Mouse (Mus musculus): Measurements from ENCODE around the gene Cxcl15. TPM values are rescaled to one million over a fixed set of nuclear protein-coding genes. Genes with fewer than 3 reads are reported as not detected.
"Not testable (repeated sequence)": the region's sequence is repeated elsewhere in the genome, so short reads cannot be mapped to it uniquely, and the experiment has no call there.

Gene Cxcl15
- polyA plus RNA-seq, 1 experiment: not detected

DNA sequence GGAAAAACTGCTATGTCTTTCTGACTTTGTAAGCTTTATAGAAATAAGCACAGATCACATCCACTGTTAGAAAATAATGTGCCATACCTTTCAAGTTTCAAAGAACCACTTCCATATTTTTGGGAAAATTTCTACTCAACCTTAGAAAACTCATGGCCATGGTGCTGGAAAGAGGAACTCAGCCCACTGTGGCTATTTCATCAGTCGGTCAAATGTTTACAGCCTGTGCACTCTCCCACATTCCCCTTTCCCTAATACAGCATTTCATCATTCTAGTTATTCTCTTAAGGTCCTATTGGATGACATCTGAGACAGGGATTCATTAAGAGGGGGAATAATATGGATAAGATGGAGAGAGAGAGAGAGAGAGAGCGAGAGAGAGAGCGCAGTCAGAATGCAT, 10.6 kb upstream of the Cxcl15 start:
- Histone ChIP-seq H3ac (ENCODE audit: control insufficient read depth, insufficient read length, low read depth) (no peak overlapping the region), H3K4me3 (ENCODE audit: insufficient read depth, poor library complexity, severe bottlenecking) (no peak overlapping the region), H3K27me3 (ENCODE audit: control insufficient read depth, insufficient read depth, insufficient read length) (no peaks in the 10 kb centered on the region), H3K36me3 (ENCODE audit: control insufficient read depth, insufficient read depth) (no peaks in the 10 kb centered on the region), H3K79me3 (ENCODE audit: low read depth) (no peaks in the 10 kb centered on the region), H3K79me2 (ENCODE audit: control insufficient read depth, insufficient read depth) (no peaks in the 10 kb centered on the region)
- TF ChIP-seq MAX (IDR thresholded peaks at IDR 0.05) (no peak), USF1 (IDR thresholded peaks at IDR 0.05; ENCODE audit: low read depth) (no peak), CEBPB (IDR thresholded peaks at IDR 0.05; ENCODE audit: low read depth) (no peak), CTCF (IDR thresholded peaks at IDR 0.05; ENCODE audit: control insufficient read depth, insufficient read depth, insufficient read length) (no peak), MYOD1 (IDR thresholded peaks at IDR 0.05; ENCODE audit: control insufficient read depth, insufficient read length, low read depth) (no peak), MYOG (IDR thresholded peaks at IDR 0.05; ENCODE audit: control insufficient read depth, extremely low read depth, insufficient read length) (no peak), FOSL1 (IDR thresholded peaks at IDR 0.05; ENCODE audit: insufficient read depth, low read length, poor library complexity, severe bottlenecking) (no peak)

DNA sequence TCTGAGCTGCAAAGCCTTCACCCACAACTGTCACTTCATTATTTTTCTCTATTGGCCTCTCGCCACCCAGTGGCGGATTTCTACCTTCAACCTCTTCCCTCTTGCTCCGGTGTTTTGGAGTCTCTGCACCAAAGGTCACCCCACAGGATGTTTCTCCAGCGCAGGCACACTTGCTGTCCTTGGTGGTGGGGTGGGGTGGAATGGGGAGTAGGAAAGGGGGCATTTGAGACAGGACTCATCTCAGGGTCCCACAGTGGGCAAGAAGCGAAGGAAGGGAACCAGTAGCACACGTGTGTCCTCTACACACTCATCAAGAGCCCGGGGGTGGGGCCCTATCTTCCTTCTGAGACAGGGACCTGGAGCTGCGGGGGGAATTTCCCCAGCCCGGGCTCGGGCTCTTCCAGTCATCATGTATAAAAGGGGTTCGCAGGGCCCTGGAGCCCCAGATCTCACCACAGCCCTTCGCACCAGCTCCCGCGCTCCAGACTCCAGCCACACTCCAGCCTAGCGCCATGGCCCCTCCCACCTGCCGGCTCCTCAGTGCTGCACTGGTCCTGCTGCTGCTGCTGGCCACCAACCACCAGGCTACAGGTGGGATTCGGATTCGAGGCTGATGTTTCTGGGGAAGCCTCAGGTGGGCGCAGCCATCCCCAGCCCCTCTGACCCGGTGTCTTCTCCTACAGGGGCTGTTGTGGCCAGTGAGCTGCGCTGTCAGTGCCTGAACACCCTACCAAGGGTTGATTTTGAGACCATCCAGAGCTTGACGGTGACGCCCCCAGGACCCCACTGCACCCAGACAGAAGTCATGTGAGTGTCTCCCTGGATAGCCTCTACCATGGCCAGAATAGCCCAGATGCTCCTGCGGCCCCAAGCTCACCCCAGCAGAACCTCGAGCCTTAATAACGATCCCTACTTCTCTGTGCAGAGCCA, 8.4 kb upstream of the Cxcl15 start, which contains the start of gene Cxcl3:
Cxcl3 (plus strand) TSS at position 445 of the 930 bp plus-strand sequence.
- H3K4me3 ChIP-seq (ENCODE audit: insufficient read depth, poor library complexity, severe bottlenecking): no peak within 1 kb of the TSS
- TF ChIP-seq CTCF (IDR thresholded peaks at IDR 0.05; ENCODE audit: control insufficient read depth, insufficient read depth, insufficient read length) (no peak), FOSL1 (IDR thresholded peaks at IDR 0.05; ENCODE audit: insufficient read depth, low read length, poor library complexity, severe bottlenecking) (no peak), MYOD1 (IDR thresholded peaks at IDR 0.05; ENCODE audit: control insufficient read depth, insufficient read length, low read depth) (no peak), MYOG (IDR thresholded peaks at IDR 0.05; ENCODE audit: control insufficient read depth, extremely low read depth, insufficient read length) (no peak), CEBPB (IDR thresholded peaks at IDR 0.05; ENCODE audit: low read depth) (no peak), MAX (IDR thresholded peaks at IDR 0.05) (no peak), USF1 (IDR thresholded peaks at IDR 0.05; ENCODE audit: low read depth) (no peak)

DNA sequence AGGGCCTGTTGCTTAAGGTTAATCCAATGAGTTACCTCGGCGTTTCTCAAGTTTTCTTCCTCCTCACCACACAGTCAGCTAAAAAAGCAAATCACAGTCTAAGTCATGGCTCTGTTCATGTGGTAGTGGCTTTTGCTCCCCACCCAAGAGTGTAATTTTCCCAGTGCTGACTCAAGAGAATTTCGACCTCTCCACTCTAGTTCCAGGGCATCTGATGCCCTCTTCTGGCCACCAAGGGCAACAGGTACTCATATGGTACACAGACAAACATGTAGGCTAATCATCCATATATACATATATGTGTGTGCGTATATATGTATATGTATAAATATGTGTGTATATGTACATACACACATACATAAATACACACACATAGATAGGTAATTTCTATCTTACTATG, 6.2 kb upstream of the Cxcl15 start:
- H3K79me3 ChIP-seq (ENCODE audit: low read depth): no peaks in the 10 kb centered on the region
- H3K36me3 ChIP-seq (ENCODE audit: control insufficient read depth, insufficient read depth): no peaks in the 10 kb centered on the region
- no peaks in the 10 kb centered on the region for H3K79me2 ChIP-seq (ENCODE audit: control insufficient read depth, insufficient read depth)
- no peaks in the 10 kb centered on the region for H3K27me3 ChIP-seq (ENCODE audit: control insufficient read depth, insufficient read depth, insufficient read length)
- no peak overlapping the region for H3K4me3 ChIP-seq (ENCODE audit: insufficient read depth, poor library complexity, severe bottlenecking)
- no peak overlapping the region for H3ac ChIP-seq (ENCODE audit: control insufficient read depth, insufficient read length, low read depth)
- TF ChIP-seq FOSL1 (IDR thresholded peaks at IDR 0.05; ENCODE audit: insufficient read depth, low read length, poor library complexity, severe bottlenecking) (no peak), CEBPB (IDR thresholded peaks at IDR 0.05; ENCODE audit: low read depth) (no peak), MAX (IDR thresholded peaks at IDR 0.05) (no peak), MYOD1 (IDR thresholded peaks at IDR 0.05; ENCODE audit: control insufficient read depth, insufficient read length, low read depth) (no peak), CTCF (IDR thresholded peaks at IDR 0.05; ENCODE audit: control insufficient read depth, insufficient read depth, insufficient read length) (no peak), USF1 (IDR thresholded peaks at IDR 0.05; ENCODE audit: low read depth) (no peak), MYOG (IDR thresholded peaks at IDR 0.05; ENCODE audit: control insufficient read depth, extremely low read depth, insufficient read length) (no peak)

More for the DNA sequence above, 8.4 kb upstream of the Cxcl15 start, which contains the start of gene Cxcl3:
- no peaks in the 10 kb centered on the region for H3K36me3 ChIP-seq (ENCODE audit: control insufficient read depth, insufficient read depth)
- H3K79me3 ChIP-seq (ENCODE audit: low read depth): no peaks in the 10 kb centered on the region
- H3ac ChIP-seq (ENCODE audit: control insufficient read depth, insufficient read length, low read depth): no peak within 1 kb of the TSS
- no peaks in the 10 kb centered on the region for H3K79me2 ChIP-seq (ENCODE audit: control insufficient read depth, insufficient read depth)
- H3K27me3 ChIP-seq (ENCODE audit: control insufficient read depth, insufficient read depth, insufficient read length): no peaks in the 10 kb centered on the region

DNA sequence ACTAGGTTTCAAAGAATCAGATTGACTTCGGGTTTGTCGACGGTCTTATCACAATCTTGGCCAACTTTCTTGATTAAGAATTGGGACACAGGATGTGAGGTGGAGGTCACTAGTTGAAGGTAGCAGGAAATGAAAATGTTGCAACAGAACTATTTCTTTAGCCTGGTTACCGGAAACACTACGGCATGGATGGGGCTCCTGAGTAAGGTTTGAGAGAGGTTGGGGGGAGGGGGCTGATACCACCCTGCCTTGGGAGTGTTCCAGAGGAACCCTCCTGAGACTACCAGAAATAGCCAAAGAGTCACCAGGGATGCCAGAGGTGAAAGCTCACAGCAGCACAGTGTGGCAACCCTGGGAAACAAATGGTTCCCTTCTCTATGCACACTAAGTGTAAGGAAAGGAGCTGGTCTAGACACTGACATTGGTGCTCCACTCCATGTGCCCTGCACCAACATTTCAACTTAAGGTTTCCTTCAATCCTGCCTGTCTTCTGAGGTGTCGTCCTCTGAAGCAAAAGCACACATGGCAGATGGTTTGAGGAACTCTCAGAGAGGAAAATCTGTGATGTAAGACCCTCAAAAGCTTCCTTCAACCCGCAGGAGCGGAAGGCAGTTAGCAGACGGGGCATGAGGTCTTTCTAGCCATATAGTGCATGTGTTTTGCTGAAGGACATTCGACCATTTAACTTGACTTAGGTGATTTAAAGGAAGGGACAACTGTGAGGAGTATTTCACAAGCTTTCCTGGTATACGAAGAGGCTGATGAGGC, 4.8 kb upstream of the Cxcl15 start:
- Histone ChIP-seq H3K4me3 (ENCODE audit: insufficient read depth, poor library complexity, severe bottlenecking) (no peak overlapping the region), H3K36me3 (ENCODE audit: control insufficient read depth, insufficient read depth) (no peaks in the 10 kb centered on the region), H3K79me2 (ENCODE audit: control insufficient read depth, insufficient read depth) (no peaks in the 10 kb centered on the region), H3K79me3 (ENCODE audit: low read depth) (no peaks in the 10 kb centered on the region), H3ac (ENCODE audit: control insufficient read depth, insufficient read length, low read depth) (no peak overlapping the region), H3K27me3 (ENCODE audit: control insufficient read depth, insufficient read depth, insufficient read length) (no peaks in the 10 kb centered on the region)
- TF ChIP-seq MYOD1 (IDR thresholded peaks at IDR 0.05; ENCODE audit: control insufficient read depth, insufficient read length, low read depth) (no peak), MAX (IDR thresholded peaks at IDR 0.05) (no peak), USF1 (IDR thresholded peaks at IDR 0.05; ENCODE audit: low read depth) (no peak)

DNA sequence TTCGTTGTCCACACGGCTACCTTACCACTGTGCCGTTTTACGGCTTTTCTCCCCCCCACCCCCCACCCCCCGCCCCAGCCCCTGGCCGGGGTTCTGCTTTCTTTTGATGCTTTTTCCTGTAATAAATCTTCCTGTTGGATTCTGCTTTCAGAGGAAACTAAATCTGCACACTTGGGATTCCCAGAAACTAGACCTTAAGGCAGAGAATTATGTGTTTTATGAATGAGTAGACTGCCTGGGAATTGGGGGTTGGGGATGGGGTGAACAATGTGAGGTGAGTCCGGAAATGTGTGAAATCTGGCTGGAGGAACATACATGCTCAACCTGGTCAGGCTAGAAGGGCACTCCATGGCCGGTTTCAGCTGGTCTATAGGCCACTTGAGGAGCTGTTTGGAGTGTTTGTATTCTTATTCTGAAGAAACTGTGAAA, 4.2 kb upstream of the Cxcl15 start:
- TF ChIP-seq USF1 (IDR thresholded peaks at IDR 0.05; ENCODE audit: low read depth) (no peak), FOSL1 (IDR thresholded peaks at IDR 0.05; ENCODE audit: insufficient read depth, low read length, poor library complexity, severe bottlenecking) (no peak), MAX (IDR thresholded peaks at IDR 0.05) (no peak), CTCF (IDR thresholded peaks at IDR 0.05; ENCODE audit: control insufficient read depth, insufficient read depth, insufficient read length) (no peak), CEBPB (IDR thresholded peaks at IDR 0.05; ENCODE audit: low read depth) (no peak), MYOG (IDR thresholded peaks at IDR 0.05; ENCODE audit: control insufficient read depth, extremely low read depth, insufficient read length) (no peak), MYOD1 (IDR thresholded peaks at IDR 0.05; ENCODE audit: control insufficient read depth, insufficient read length, low read depth) (no peak)
- Histone ChIP-seq H3ac (ENCODE audit: control insufficient read depth, insufficient read length, low read depth) (no peak overlapping the region), H3K27me3 (ENCODE audit: control insufficient read depth, insufficient read depth, insufficient read length) (no peaks in the 10 kb centered on the region), H3K79me2 (ENCODE audit: control insufficient read depth, insufficient read depth) (no peaks in the 10 kb centered on the region), H3K4me3 (ENCODE audit: insufficient read depth, poor library complexity, severe bottlenecking) (no peak overlapping the region), H3K79me3 (ENCODE audit: low read depth) (no peaks in the 10 kb centered on the region), H3K36me3 (ENCODE audit: control insufficient read depth, insufficient read depth) (no peaks in the 10 kb centered on the region)

DNA sequence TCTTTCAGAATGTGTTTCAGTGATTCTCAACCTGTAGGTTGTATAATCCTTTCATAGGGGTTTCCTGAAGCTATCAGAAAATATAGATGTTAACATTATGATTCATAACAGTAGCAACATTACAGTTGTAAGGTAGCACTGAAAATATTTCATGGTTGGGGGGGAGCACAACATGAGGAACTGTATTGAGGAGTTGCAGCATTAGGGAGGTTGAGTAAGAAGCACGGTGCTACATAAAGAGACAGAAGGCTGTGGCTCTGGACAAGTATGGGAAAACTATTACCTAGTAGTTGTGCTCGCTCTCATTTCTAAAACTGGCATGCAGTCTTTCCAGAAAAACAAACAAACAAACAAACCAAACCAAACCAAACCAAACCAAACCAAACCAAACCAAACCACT, 1.1 kb downstream of the Cxcl15 start:
- not testable (repeated sequence) for H3K79me2 ChIP-seq (ENCODE audit: control insufficient read depth, insufficient read depth); H3K79me3 ChIP-seq (ENCODE audit: low read depth); H3K4me3 ChIP-seq (ENCODE audit: insufficient read depth, poor library complexity, severe bottlenecking); H3K27me3 ChIP-seq (ENCODE audit: control insufficient read depth, insufficient read depth, insufficient read length); H3ac ChIP-seq (ENCODE audit: control insufficient read depth, insufficient read length, low read depth); H3K36me3 ChIP-seq (ENCODE audit: control insufficient read depth, insufficient read depth)

Data from C2C12 (cell line).